Mouse (Mus musculus): ENCODE data around the gene Snx9.

The Snx9 gene

GRCm38 (mm10) chr17:5806823-5807222, 34.3 kb upstream of the Snx9 start:
- no peak for DNase-seq (ENCODE audit: low spot score)

DNA sequence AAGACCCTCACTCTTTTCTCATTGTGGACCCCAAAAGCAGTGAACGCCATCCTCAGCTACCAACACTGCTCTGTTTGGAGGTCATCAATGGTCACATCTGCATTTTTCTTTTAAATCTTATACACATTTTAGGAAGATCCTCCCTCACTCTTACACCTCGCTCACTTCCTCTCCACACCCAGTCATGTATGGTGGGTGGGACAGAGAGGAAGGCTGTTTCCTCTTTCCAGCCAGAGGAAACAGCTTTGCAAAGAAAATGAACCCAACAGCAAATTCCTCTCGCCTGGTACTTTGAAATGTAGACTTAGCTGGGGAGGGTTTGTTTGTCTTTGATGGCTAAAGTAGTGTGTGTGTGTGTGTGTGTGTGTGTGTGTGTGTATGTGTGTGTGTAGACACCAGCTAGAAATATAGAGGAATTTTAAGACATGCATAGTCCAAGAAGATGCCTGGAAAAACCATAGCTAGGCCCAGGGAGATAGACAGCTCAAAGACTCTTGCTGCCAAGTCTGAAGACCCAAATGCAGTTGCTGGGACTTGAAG, 33.2 kb upstream of the Snx9 start:
- no peak for DNase-seq (ENCODE audit: low spot score)

DNA sequence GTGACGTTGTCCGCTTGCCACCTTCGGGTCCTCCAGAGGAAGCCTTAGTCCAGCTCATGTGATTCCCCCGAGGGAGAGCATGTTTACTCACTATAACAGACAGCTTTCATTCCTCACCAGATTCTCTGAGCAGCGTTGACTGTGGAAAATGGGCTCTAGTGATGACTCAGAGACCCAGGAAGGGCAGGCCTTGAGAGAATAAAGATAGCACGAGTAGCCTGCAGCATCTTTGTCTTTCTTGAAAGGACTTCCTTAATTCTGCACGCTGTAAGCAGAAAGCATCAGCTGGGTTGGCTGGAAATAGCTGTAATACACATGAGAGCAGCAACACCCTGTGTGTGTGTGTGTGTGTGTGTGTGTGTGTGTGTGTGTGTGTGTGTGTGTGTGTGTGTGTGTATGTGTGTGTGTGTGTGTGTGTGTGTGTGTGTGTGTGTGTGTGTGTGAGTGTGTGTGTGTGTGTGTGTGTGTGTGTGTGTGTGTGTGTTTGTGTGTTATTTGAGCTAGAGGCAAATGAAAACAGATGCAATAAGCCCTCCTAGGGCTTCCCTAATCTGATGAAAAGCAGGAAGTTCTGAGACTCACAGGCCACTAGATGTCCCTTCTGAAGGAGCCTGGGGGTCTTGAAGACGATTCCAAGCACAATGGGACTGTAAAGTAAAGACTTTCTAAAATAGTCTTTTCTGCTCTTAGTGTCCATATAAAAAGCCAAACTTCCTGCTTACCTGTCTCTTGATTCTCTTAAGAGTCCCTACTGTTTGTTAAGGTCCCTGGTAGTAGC, 27.1 kb upstream of the Snx9 start:
- DNase-seq (ENCODE audit: low spot score): no peak

GRCm38 (mm10) chr17:5814641-5814920, 26.5 kb upstream of the Snx9 start:
- DNase-seq (ENCODE audit: low spot score): no peak

GRCm38 (mm10) chr17:5817871-5818270, 23.3 kb upstream of the Snx9 start:
- no peak for DNase-seq (ENCODE audit: low spot score)

GRCm38 (mm10) chr17:5819105-5819504, 22.0 kb upstream of the Snx9 start:
- no peak for DNase-seq (ENCODE audit: low spot score)

DNA sequence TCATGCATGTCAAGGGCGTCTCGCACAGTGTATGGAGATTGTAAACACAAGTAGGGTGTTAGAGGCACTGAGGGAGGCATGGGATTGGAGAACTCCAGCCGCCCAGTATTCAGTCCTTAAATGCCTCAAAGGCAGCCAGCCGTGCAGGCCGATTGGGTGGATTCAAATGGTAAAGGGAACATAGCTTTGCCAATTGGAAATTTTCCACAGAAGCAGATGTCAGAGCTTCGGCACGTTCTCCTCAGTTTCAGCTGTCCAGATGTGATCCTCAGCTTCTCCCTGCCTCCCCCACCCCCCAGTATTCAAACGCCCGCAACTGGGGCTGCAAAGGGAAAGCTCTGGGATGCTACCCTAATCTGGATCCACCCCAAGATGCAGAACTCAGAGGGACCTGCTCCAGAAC, 21.3 kb upstream of the Snx9 start:
- DNase-seq (ENCODE audit: low spot score): no peak

DNA sequence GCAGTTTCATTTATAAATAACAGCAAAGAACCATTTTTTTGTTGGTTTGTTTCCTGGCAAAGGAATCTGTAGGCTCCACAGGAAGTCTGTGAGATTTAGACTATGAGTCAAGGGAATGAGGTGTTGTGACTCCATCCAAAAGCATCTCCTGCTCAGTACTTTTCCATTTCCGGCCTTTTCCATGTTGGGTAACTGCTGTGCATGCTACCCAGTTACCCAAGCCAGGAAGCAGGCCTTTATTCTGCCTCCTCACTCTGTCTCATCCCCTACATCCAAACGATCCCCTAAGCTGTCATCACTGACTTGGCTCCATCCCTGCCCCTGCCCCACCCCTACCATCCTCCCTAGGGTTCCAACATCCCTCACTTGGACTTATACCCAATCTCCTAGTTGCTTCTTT, 18.6 kb upstream of the Snx9 start:
- no peak for DNase-seq (ENCODE audit: low spot score)

DNA sequence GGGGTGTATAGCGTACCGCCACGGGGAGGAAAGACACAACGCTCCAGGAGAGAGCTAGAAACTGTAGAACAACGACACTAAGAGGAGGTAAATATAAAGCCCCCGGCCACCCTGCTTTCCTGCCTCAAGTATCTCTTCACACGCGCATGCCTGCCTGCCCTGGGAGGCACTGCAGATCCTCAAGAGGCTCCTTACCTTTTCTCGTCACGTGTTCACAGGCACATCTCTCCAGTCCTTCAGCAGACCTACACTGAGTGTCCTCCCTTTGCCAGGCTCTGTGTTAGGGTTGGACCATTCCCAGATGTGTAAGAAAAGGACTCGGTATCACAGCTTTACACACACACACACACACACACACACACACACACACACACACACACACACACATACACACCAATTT, 18.1 kb upstream of the Snx9 start:
- DNase-seq (ENCODE audit: low spot score): no peak

DNA sequence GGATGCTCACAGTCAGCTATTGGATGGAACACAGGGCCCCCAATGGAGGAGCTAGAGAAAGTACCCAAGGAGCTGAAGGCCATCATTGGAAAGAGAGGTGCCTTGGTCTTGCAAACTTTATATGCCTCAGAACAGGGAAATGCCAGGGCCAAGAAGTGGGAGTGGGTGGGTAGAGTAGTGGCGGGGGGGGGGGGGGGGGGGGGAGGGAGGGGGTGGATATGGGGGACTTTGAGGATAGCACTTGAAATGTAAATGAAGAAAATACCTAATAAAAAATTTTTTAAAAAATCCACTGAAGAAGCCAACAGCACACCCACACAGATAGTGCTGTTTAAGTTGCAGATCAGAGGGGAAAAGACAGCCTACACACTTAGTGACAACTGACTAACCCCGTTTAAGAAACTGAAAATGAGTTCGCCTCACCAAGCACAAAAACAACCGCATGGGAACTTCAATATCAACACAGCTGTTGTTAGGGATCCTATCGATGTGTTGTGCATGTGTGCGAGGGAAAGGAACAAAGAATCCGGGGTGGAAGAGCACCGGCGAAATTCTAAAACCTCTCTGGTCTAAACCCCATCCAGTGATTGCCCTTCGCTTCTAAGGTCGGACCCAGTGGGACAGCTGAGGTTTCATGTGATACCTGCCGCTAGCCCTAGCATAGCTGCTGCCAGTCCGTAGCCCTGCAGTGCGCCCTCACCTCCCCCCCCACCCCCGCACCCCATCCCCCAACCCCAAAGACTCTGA, 13.1 kb upstream of the Snx9 start:
- DNase-seq (ENCODE audit: low spot score): no peak

GRCm38 (mm10) chr17:5828583-5828836, 12.6 kb upstream of the Snx9 start:
- no peak for DNase-seq (ENCODE audit: low spot score)

- DNase-seq (ENCODE audit: low spot score): no peak
These were observed 12.2 kb upstream of the Snx9 start for GRCm38 (mm10) chr17:5828944-5829343.

DNA sequence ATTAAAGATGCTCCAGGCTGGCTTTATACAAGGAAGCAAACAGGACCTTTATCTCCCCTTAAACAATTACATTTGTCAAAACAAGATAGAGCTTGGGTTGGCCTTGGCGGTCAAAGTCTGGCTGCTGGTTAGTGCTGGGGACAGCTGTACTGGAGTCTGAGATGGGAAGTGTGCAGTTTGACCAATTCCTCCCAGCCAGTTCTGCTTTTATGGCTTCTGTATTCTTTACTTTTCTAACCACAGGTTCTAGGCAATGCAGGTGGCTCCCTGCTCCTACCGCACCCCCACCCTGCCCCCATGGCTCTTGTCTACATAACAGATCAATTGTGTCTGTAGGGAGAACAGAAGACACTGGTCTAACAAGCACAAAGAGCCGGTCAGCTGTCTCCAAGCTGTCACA, 11.2 kb upstream of the Snx9 start:
- no peak for DNase-seq (ENCODE audit: low spot score)

- no peak for DNase-seq (ENCODE audit: low spot score)
These were observed 10.7 kb upstream of the Snx9 start for GRCm38 (mm10) chr17:5830382-5830781.

DNA sequence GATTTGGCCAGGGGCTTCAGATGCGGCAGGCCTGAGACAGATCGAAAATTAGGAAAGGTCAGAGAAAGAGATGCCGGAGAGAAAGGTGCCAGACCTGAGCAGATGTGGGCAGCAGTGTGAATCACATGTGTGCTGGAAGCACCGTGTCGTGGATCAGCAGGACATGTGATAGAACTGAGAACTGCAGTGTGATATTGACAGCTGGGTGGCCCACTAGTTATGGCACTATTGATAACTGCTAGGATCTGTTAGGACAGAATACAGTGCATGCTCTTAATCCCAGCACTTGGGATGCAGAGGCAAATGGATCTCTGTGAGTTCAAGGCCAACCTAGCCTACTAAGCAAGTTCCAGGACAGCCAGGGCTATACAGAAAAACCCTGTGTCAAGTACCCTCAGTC, 10.3 kb upstream of the Snx9 start:
- DNase-seq (ENCODE audit: low spot score): no peak

DNA sequence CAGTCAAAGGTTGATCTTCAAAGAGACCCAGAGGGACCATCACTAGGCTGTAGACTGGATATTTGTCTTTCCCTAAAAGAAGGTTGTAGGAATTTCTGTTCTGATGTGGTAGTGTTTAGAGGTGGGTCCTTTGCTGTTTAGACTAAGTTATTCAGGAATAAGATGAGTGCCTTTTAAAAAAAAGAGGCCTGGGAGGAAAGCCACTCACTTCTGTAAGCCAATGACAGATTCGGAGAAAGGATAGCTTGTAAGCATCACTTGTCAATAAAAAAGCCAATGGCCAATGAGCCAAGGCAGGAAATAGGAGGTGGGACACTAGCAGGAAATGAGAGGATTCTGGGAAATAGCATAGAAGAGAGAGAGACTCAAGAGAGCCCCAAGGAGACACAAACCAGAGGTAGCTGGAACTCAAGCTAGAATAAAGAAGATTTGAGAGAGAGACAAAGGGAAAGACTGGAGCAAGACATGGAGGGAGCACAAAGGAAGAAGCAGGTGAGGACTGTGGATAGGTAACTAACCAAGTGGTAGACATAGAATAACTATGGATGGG, 9.8 kb upstream of the Snx9 start:
- no peak for DNase-seq (ENCODE audit: low spot score)

GRCm38 (mm10) chr17:5834166-5834565, 7.0 kb upstream of the Snx9 start:
- DNase-seq (ENCODE audit: low spot score): no peak

DNA sequence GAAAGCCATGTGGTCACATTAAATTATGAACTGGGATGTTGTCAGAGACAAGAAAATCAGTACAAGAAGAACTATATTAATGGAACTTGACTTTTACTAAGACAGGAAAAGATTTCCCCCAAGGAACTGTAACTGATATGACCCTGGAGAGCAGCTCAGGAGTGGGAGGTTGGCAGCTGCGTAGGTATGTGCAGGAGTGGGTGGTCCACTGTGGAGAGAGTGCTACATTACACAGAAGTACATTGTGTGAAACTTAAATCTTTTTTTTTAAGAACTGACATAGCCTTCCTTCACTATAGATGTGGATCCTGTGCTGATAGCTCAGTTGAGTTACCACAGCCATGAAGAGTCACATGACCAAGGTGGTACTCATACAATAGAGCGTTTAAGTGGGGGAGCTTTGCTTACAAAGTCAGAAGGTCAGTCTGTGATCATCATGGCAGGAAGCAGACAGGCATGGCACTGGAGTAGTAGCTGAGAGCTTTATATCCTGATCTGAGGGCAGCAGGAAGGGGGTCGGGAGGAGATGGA, 6.3 kb upstream of the Snx9 start:
- DNase-seq (ENCODE audit: low spot score): no peak

DNA sequence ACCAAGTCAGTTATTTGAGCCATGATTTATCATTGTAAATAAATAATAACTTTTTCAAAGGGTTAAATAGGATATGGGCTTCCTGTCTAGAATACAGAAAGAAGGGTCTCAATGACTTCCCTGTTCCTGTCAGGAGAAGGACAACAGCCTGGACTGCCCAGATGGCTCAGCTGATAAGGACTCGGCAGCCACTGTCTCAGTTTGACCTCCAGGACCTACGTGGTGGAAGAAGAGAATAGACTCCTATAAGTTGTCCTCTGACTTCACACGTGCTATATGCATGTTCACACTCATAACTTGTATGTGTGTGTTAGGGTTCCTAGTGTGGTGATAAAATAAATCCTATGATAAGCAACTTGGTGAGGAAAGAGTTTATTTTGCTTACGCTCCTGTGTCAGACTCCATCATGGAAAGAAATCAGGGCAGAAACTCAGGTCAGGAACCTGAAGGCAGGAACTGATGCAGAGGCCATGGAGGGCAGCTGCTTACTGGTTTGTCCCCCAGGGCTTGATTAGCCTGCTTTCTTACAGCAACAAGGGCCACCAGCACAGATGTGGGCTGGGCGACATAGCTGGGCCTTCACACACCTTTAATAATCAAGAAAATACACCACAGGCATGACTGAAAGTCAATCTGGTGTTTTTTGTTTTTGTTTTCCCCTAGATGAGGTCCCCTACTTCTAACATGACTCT, 1.4 kb upstream of the Snx9 start:
- DNase-seq (ENCODE audit: low spot score): no peak

DNA sequence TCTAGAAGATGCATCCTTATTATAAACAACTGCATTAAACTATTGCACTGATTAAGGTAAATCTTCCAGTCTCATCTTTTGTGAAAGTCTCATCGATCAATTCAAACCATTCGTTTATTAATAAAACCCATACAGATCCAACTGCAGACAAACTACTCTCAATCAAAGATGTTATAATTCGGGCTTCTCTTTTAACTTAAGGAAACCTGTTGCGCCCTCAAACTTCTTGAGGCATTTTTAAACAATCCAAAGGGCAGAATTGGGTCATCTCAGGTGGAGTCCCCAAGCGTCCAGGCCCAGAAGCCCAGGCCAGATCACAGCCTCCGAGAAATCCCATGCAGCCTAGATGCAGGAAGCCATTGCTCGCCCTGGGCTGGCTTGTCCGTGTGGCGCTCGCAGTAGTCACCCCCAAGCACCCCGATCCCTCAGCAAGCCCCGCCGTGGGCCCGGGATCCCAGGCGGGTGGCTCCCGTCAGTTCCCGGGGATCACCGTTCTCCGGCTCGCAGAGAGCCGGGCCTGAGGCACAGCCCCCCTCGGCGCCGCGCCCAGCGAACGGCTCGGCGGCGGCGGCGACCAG, 490 bp upstream of the Snx9 start:
- DNase-seq (ENCODE audit: low spot score): no peak

DNA sequence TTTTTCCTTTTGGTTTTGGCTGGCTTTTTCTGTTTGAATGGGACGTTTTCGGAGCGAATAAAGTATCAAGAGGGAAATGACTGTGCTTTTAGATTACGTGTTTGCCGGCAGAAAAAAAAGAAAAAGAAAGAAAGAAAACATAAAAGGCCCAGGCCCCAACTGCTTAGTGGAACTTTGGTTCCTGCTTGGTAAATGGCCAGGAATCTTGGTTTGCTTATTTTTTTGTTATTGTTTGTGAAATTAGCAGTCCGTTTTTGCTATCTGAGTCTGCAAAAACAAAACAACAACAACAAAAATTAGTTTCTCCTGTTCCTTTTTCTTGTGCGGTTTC, 779 bp downstream of the Snx9 start:
- DNase-seq (ENCODE audit: low spot score): no peak

DNA sequence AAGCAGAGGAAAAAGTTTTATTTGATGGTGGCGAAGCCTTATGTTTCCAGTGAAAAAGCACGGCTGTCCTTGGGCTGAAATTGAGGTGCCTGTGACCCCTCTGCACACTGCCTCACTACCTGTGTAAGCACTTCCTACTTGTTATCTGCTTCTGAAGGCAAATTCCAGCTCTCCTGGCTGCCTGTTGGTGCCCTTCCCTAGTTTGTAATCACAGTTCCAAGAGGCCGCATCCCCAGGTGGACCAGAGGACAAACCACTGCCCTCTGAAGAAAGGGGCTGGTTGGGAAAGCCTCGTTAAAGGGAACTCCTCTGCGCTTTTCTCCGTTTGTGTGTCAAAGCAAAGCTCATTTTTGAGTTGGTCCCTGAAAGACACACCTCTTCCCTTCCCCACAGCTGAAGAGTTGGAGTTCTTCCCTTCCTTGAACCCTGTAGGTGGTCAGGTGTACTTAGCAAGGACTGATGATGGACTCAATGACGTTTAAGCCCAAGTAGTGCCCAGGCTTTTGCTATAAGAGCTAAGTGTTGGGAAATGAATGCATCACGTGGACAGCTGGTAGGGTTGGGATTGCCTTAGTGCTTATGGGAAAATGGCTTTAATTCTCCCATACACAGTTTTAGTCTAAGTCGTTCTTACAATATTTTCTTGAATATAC, 2.0 kb downstream of the Snx9 start:
- DNase-seq (ENCODE audit: low spot score): no peak

All from testis, postnatal 10 days (tissue).